In the genomic region with DNA sequence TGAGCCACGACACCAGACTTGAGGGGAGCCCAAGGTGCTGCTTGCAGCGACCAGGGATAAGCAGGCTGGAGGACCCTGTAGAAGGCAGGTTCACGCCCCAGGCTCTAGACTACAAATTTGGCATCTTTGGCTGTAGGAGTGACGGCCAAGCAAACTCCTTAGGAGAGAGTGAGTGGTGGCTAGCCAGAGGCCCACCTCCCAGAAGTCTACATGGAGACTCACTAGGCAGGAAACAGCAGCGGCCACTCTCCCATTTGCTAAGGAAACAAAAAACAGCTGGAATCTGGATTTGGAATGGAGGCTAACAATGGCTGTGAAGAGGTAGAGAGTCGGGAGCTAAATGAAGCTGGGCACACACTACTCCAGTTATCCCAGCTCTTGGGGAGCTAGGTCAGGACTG, we compare ENCODE assay signal across 32 mouse cellular contexts.
DNase-seq lines count a peak whose midpoint lies in the region; ATAC-seq and TF ChIP-seq lines count a peak whose summit lies in the region.
"Had no signal": no experiment of that assay in that cellular context is flagged by ENCODE, and none has a peak within 500 bp of the region (broad histone marks: within the 10 kb centered on the region; RNA-seq: fewer than 3 reads in every experiment).

No protein-coding gene starts in this region.

- H3K4me1 ChIP-seq in kidney, postnatal 0 days (replicated peaks; ENCODE audit: insufficient read depth, low read length): peaks cover 38% of the 10 kb centered on the region
- peaks cover 46% of the 10 kb centered on the region for H3K4me1 ChIP-seq in kidney, embryonic 16.5 days (ENCODE audit: insufficient read depth, low read length)
- H3K4me1 ChIP-seq in embryonic facial prominence, embryonic 11.5 days (ENCODE audit: control insufficient read depth, insufficient read depth, low read length): peaks cover 7% of the 10 kb centered on the region
- H3K4me1 ChIP-seq in limb, embryonic 12.5 days (replicated peaks): peaks cover 76% of the 10 kb centered on the region

- no peak overlapping the region for H3K4me2 ChIP-seq in kidney, postnatal 0 days (ENCODE audit: low read length)
- no peak overlapping the region for H3K4me2 ChIP-seq in kidney, embryonic 16.5 days (replicated peaks; ENCODE audit: low read depth, low read length)
- no peak overlapping the region for H3K4me2 ChIP-seq in embryonic facial prominence, embryonic 11.5 days (ENCODE audit: low read depth, low read length)
- no peak overlapping the region for H3K4me2 ChIP-seq in limb, embryonic 12.5 days
- H3K4me2 ChIP-seq: embryonic facial prominence, embryonic 13.5 days; forebrain, embryonic 15.5 days; heart, embryonic 15.5 days; liver, embryonic 15.5 days; midbrain, embryonic 15.5 days; neural tube, embryonic 15.5 days; stomach, embryonic 15.5 days had no signal

- peak; percentile 87 for DNase-seq in heart, adult 11 months
- DNase-seq in heart, postnatal 14 days: no peak
- DNase-seq in kidney, postnatal 0 days (ENCODE audit: low spot score): peak; percentile 55
- DNase-seq in embryonic facial prominence, embryonic 11.5 days (ENCODE audit: low spot score): peak; percentile 61
- no peak for DNase-seq in spleen, postnatal 36 days (ENCODE audit: low spot score in 2 of 2)
- DNase-seq: adrenal gland, postnatal 14 days; cerebellum, adult 11 months; cerebellum, adult 9-10 months; cerebellum, postnatal 36 days; gastrocnemius, postnatal 25 days; heart, adult 18-20 months; kidney, adult 2 months; kidney, postnatal 10 days; layer of hippocampus, postnatal 36 days; left cerebral cortex, postnatal 4 days; retina, postnatal 1 day; right cerebral cortex, postnatal 14 days; thymus, adult 18-20 months; thymus, postnatal 36 days had no signal

- ATAC-seq in kidney, postnatal 0 days (replicated peaks; ENCODE audit: low FRiP score, low read depth): no peak
- no peak for ATAC-seq in kidney, embryonic 16.5 days (ENCODE audit: low FRiP score, low TSS enrichment)
- ATAC-seq in embryonic facial prominence, embryonic 11.5 days (replicated peaks; ENCODE audit: insufficient number of reproducible peaks, low FRiP score, low TSS enrichment, low read depth): no peak
- no peak for ATAC-seq in limb, embryonic 12.5 days (ENCODE audit: insufficient number of reproducible peaks, insufficient read depth, low FRiP score, low TSS enrichment, low read depth)
- ATAC-seq: forebrain, embryonic 15.5 days; hindbrain, embryonic 16.5 days; midbrain, embryonic 15.5 days; Patski had no signal

- 59% methylated on average over 6 of the region's 6 CpGs for WGBS in kidney, postnatal 0 days
- 57% methylated on average over 6 of the region's 6 CpGs for WGBS in kidney, embryonic 16.5 days
- WGBS in embryonic facial prominence, embryonic 11.5 days: 36% methylated on average over 6 of the region's 6 CpGs
- 44% methylated on average over 6 of the region's 6 CpGs for WGBS in limb, embryonic 12.5 days

- no peak overlapping the region for H3K4me3 ChIP-seq in kidney, postnatal 0 days (replicated peaks; ENCODE audit: low read depth, low read length)
- H3K4me3 ChIP-seq in kidney, embryonic 16.5 days (ENCODE audit: low read length): no peak overlapping the region
- no peak overlapping the region for H3K4me3 ChIP-seq in embryonic facial prominence, embryonic 11.5 days (ENCODE audit: low read depth, low read length)
- H3K4me3 ChIP-seq in limb, embryonic 12.5 days (replicated peaks): no peak overlapping the region
- H3K4me3 ChIP-seq: embryonic facial prominence, embryonic 13.5 days; forebrain, embryonic 10.5 days; forebrain, embryonic 15.5 days; heart, embryonic 15.5 days; liver, embryonic 15.5 days; midbrain, embryonic 15.5 days; neural tube, embryonic 15.5 days; stomach, embryonic 15.5 days had no signal

- no peak overlapping the region for H3K9ac ChIP-seq in kidney, postnatal 0 days (ENCODE audit: low read depth, low read length)
- H3K9ac ChIP-seq in kidney, embryonic 16.5 days (replicated peaks; ENCODE audit: low read length): no peak overlapping the region
- no peak overlapping the region for H3K9ac ChIP-seq in embryonic facial prominence, embryonic 11.5 days (replicated peaks; ENCODE audit: low read length)
- H3K9ac ChIP-seq in limb, embryonic 12.5 days (replicated peaks): no peak overlapping the region
- H3K9ac ChIP-seq: embryonic facial prominence, embryonic 13.5 days; forebrain, embryonic 15.5 days; heart, embryonic 15.5 days; liver, embryonic 15.5 days; midbrain, embryonic 15.5 days; neural tube, embryonic 15.5 days; stomach, embryonic 15.5 days had no signal

- H3K27ac ChIP-seq in kidney, postnatal 0 days: no peak overlapping the region
- H3K27ac ChIP-seq in kidney, embryonic 16.5 days (ENCODE audit: low read length): no peak overlapping the region
- H3K27ac ChIP-seq in embryonic facial prominence, embryonic 11.5 days (replicated peaks; ENCODE audit: low read depth, low read length): no peak overlapping the region
- peak overlapping the region; percentile 32; the same call in 1 of the 2 replicates for H3K27ac ChIP-seq in limb, embryonic 12.5 days
- H3K27ac ChIP-seq: embryonic facial prominence, embryonic 13.5 days; forebrain, embryonic 10.5 days; forebrain, embryonic 15.5 days; heart, embryonic 15.5 days; liver, embryonic 15.5 days; macrophage; midbrain, embryonic 15.5 days; neural tube, embryonic 15.5 days; stomach, embryonic 15.5 days had no signal

- H3K9me3 ChIP-seq in kidney, postnatal 0 days (replicated peaks; ENCODE audit: low read length): no peaks in the 10 kb centered on the region
- no peaks in the 10 kb centered on the region for H3K9me3 ChIP-seq in kidney, embryonic 16.5 days (ENCODE audit: low read length)
- no peaks in the 10 kb centered on the region for H3K9me3 ChIP-seq in embryonic facial prominence, embryonic 11.5 days (replicated peaks; ENCODE audit: control insufficient read depth, low read length)
- no peaks in the 10 kb centered on the region for H3K9me3 ChIP-seq in limb, embryonic 12.5 days
- H3K9me3 ChIP-seq: embryonic facial prominence, embryonic 13.5 days; forebrain, embryonic 10.5 days; forebrain, embryonic 15.5 days; heart, embryonic 15.5 days; liver, embryonic 15.5 days; midbrain, embryonic 15.5 days; neural tube, embryonic 15.5 days; stomach, embryonic 15.5 days had no signal

- H3K27me3 ChIP-seq in kidney, postnatal 0 days (ENCODE audit: insufficient read depth, low read length): no peaks in the 10 kb centered on the region
- H3K27me3 ChIP-seq in kidney, embryonic 16.5 days (ENCODE audit: insufficient read depth, low read length): peaks cover 1% of the 10 kb centered on the region; the same call in 1 of the 2 replicates
- no peaks in the 10 kb centered on the region for H3K27me3 ChIP-seq in embryonic facial prominence, embryonic 11.5 days (ENCODE audit: control insufficient read depth, insufficient read depth, low read length)
- H3K27me3 ChIP-seq in limb, embryonic 12.5 days: peaks cover 4% of the 10 kb centered on the region
- H3K27me3 ChIP-seq: heart, embryonic 15.5 days; Patski; stomach, embryonic 15.5 days had no signal

- TF ChIP-seq CTCF in kidney, postnatal 0 days (IDR thresholded peaks at IDR 0.05; ENCODE audit: low read depth): no peak

- no peaks in the 10 kb centered on the region for H3K36me3 ChIP-seq in kidney, postnatal 0 days (ENCODE audit: insufficient read depth, low read length)
- H3K36me3 ChIP-seq in kidney, embryonic 16.5 days (ENCODE audit: insufficient read depth, low read length): no peaks in the 10 kb centered on the region
- no peaks in the 10 kb centered on the region for H3K36me3 ChIP-seq in embryonic facial prominence, embryonic 11.5 days (replicated peaks; ENCODE audit: control insufficient read depth, insufficient read depth, low read depth, low read length)
- no peaks in the 10 kb centered on the region for H3K36me3 ChIP-seq in limb, embryonic 12.5 days
- H3K36me3 ChIP-seq: embryonic facial prominence, embryonic 13.5 days; forebrain, embryonic 10.5 days; forebrain, embryonic 15.5 days; heart, embryonic 15.5 days; liver, embryonic 15.5 days; midbrain, embryonic 15.5 days; neural tube, embryonic 15.5 days; stomach, embryonic 15.5 days had no signal

- intact Hi-C loops in heart, postnatal 14 days (cut with DNase I): no loop called here

Comparison
In these comparisons a context has a peak if more than half of its experiments do, and no peak if none do; other contexts are left out.
1. DNase-seq: peak in heart, adult 11 months (single experiment), kidney, postnatal 0 days (single experiment) and embryonic facial prominence, embryonic 11.5 days (single experiment); none in heart, postnatal 14 days (0 of 2) and spleen, postnatal 36 days (0 of 2).